Mouse (Mus musculus) heart, embryonic 14.5 days (tissue): ENCODE measurements around the gene Mad2l2. TPM values are rescaled to one million over a fixed set of nuclear protein-coding genes. Genes with fewer than 3 reads are reported as not detected.
A peak's percentile ranks its signal among the peaks of the same experiment; 100 is the strongest.

Experiments used
- ATAC-seq: fragments of 200-750 bp; cut with Nextera tagmentation; 2 replicates; pipeline ENCODE4 v1.8.0; 2017; ENCODE audit warnings: low read depth, moderate TSS enrichment; ENCODE audit not compliant: insufficient number of reproducible peaks, insufficient read depth, low FRiP score
- H3K27ac ChIP-seq, 2 experiments: fragments of 200-500 bp in 1 of 2; fragments of 300-500 bp in 1 of 2; sonication (generic) in 1 of 2; replicated peaks in 1 of 2; 2 replicates each; pipeline ENCODE4 v1.5.1; 2012 to 2014; ENCODE audit warnings: low read depth in 2 of 2, low read length in 2 of 2, control low read depth in 1 of 2, mild to moderate bottlenecking in 1 of 2, mixed read lengths in 1 of 2; ENCODE audit not compliant: control insufficient read depth in 1 of 2, insufficient read depth in 1 of 2
- H3K27me3 ChIP-seq: fragments of 300-500 bp; sonication (generic); 2 replicates; pipeline ENCODE4 v1.6.1; 2014; ENCODE audit warnings: mild to moderate bottlenecking, low read length, control low read depth; ENCODE audit not compliant: control insufficient read depth, insufficient read depth
- H3K36me3 ChIP-seq: fragments of 300-500 bp; sonication (generic); 2 replicates; pipeline ENCODE4 v1.6.1; 2014; ENCODE audit warnings: mild to moderate bottlenecking, control low read depth, low read length, mixed read lengths; ENCODE audit not compliant: control insufficient read depth, insufficient read depth
- H3K4me1 ChIP-seq, 2 experiments: fragments of 200-500 bp in 1 of 2; fragments of 300-500 bp in 1 of 2; sonication (generic) in 1 of 2; 2 replicates each; pipeline ENCODE4 v1.6.1; 2012 to 2014; ENCODE audit warnings: low read length in 2 of 2, control low read depth in 1 of 2, mixed read lengths in 1 of 2; ENCODE audit not compliant: control insufficient read depth in 2 of 2, insufficient read depth in 2 of 2
- H3K4me2 ChIP-seq: fragments of 300-500 bp; sonication (generic); 2 replicates; pipeline ENCODE4 v1.6.1; 2014; ENCODE audit warnings: mild to moderate bottlenecking, low read length
- H3K4me3 ChIP-seq, 2 experiments: fragments of 200-500 bp in 1 of 2; fragments of 300-500 bp in 1 of 2; sonication (generic) in 1 of 2; 2 replicates each; pipeline ENCODE4 v1.5.1; 2012 to 2014; ENCODE audit warnings: low read length in 2 of 2, mild to moderate bottlenecking in 2 of 2, control low read depth in 1 of 2, low read depth in 1 of 2, moderate library complexity in 1 of 2; ENCODE audit not compliant: control insufficient read depth in 1 of 2, insufficient read depth in 1 of 2
- H3K9ac ChIP-seq: fragments of 300-500 bp; sonication (generic); 2 replicates; pipeline ENCODE4 v1.6.1; 2014; ENCODE audit warnings: mild to moderate bottlenecking, low read length
- H3K9me3 ChIP-seq: fragments of 300-500 bp; sonication (generic); 2 replicates; pipeline ENCODE4 v1.6.1; 2016; ENCODE audit warnings: low read length, control low read depth; ENCODE audit not compliant: control insufficient read depth
- WGBS: fragments of 180-500 bp; shearing (Covaris S2); extraction: QIAGEN DNeasy Blood & Tissue Kit; methylation state at CpG from one replicate; pipeline ENCODE4 v1.1.7; 2014; 5-methylcytosine and 5-hydroxymethylcytosine counted together
- polyA plus RNA-seq: library from polyadenylated mRNA; unstranded; fragments of >200 nt; fragmentation: Nextera tagmentation; extraction: Ambion mirVana; gene quantifications from 2 replicates; pipeline ENCODE4 v1.2.1, GENCODE M21; 2014

The Mad2l2 gene
- polyA plus RNA-seq, 1 experiment from 2014 or later: 40.9 TPM

GRCm38 (mm10) chr4:148158436-148159348, 28.5 kb downstream of the Mad2l2 start:
- peaks cover 37% of the 10 kb centered on the region for H3K36me3 ChIP-seq
- peak overlapping the region; percentile 79 for H3K9ac ChIP-seq
- 29% methylated on average over 27 of the region's 27 CpGs for WGBS
- H3K4me2 ChIP-seq: peak overlapping the region; percentile 90
- peaks cover 7 to 9% of the 10 kb centered on the region in 2 experiments; a peak in 3 of 4 replicates for H3K4me1 ChIP-seq
- H3K27me3 ChIP-seq: peaks cover 42% of the 10 kb centered on the region
- no peak for ATAC-seq
- peak overlapping the region; percentile 63 to 79 for H3K4me3 ChIP-seq
- H3K9me3 ChIP-seq: no peaks in the 10 kb centered on the region
- peak overlapping the region; percentile 46 to 67 for H3K27ac ChIP-seq

- Histone ChIP-seq H3K4me3 (peak overlapping the region; percentile 63 to 79), H3K27me3 (peaks cover 52% of the 10 kb centered on the region), H3K27ac (peak overlapping the region; percentile 56 to 67; a peak in 3 of 4 replicates), H3K36me3 (peaks cover 30% of the 10 kb centered on the region), H3K9ac (peak overlapping the region; percentile 79), H3K9me3 (no peaks in the 10 kb centered on the region), H3K4me1 (peaks cover 9 to 14% of the 10 kb centered on the region in 2 experiments; a peak in 3 of 4 replicates), H3K4me2 (peak overlapping the region; percentile 90)
- peak; percentile 87 for ATAC-seq
- WGBS: under 1% methylated on average over 49 of the region's 55 CpGs
These were observed 29.6 kb downstream of the Mad2l2 start for GRCm38 (mm10) chr4:148159544-148160435.

GRCm38 (mm10) chr4:148160436-148161390, 30.5 kb downstream of the Mad2l2 start, which contains the start of the genes Fbxo44 and Fbxo2:
Gene Fbxo44, minus strand, starts transcription at chr4:148160482.
Gene Fbxo2, plus strand, starts transcription at chr4:148160621.
- H3K9ac ChIP-seq: peak within 1 kb of the TSS; percentile 79
- H3K4me1 ChIP-seq: peaks cover 9 to 14% of the 10 kb centered on the region in 2 experiments; a peak in 3 of 4 replicates
- H3K27me3 ChIP-seq: peaks cover 61% of the 10 kb centered on the region
- no peaks in the 10 kb centered on the region for H3K9me3 ChIP-seq
- peak; percentile 18 for ATAC-seq
- under 1% methylated on average over 42 of the region's 43 CpGs for WGBS
- peaks cover 22% of the 10 kb centered on the region for H3K36me3 ChIP-seq
- peak within 1 kb of the TSS; percentile 56 to 67; a peak in 3 of 4 replicates for H3K27ac ChIP-seq
- peak within 1 kb of the TSS; percentile 90 for H3K4me2 ChIP-seq
- peak within 1 kb of the TSS; percentile 63 to 79 for H3K4me3 ChIP-seq

GRCm38 (mm10) chr4:148164002-148164439, 33.8 kb downstream of the Mad2l2 start:
- Histone ChIP-seq H3K4me2 (peak overlapping the region; percentile 64), H3K27ac (no peak overlapping the region), H3K9me3 (no peaks in the 10 kb centered on the region), H3K4me3 (peak overlapping the region; percentile 34 to 37), H3K36me3 (no peaks in the 10 kb centered on the region), H3K4me1 (peaks cover 4 to 5% of the 10 kb centered on the region in 2 experiments; a peak in 2 of 4 replicates), H3K27me3 (peaks cover 73% of the 10 kb centered on the region), H3K9ac (peak overlapping the region; percentile 34; the same call in 1 of the 2 replicates)
- under 1% methylated on average over 28 of the region's 29 CpGs for WGBS
- ATAC-seq: 0 out of 2 replicates have a peak, but pooled peaks have one; percentile 11

- H3K27me3 ChIP-seq: peaks cover 75% of the 10 kb centered on the region
- no peak overlapping the region for H3K9ac ChIP-seq
- peak overlapping the region; percentile 64 for H3K4me2 ChIP-seq
- peaks cover 3 to 4% of the 10 kb centered on the region in 2 experiments; a peak in 2 of 4 replicates for H3K4me1 ChIP-seq
- ATAC-seq: no peak
- H3K4me3 ChIP-seq: peak overlapping the region; percentile 34 to 37
- WGBS: 5% methylated on average over 16 of the region's 16 CpGs
- no peak overlapping the region for H3K27ac ChIP-seq
- H3K9me3 ChIP-seq: no peaks in the 10 kb centered on the region
- H3K36me3 ChIP-seq: no peaks in the 10 kb centered on the region
These were observed 34.3 kb downstream of the Mad2l2 start for GRCm38 (mm10) chr4:148164461-148164860.

- Histone ChIP-seq H3K4me1 (peaks cover 3 to 4% of the 10 kb centered on the region in 2 experiments; a peak in 2 of 4 replicates), H3K36me3 (no peaks in the 10 kb centered on the region), H3K27ac (no peak overlapping the region), H3K4me2 (no peak overlapping the region), H3K9ac (no peak overlapping the region), H3K4me3 (no peak overlapping the region), H3K9me3 (no peaks in the 10 kb centered on the region), H3K27me3 (peaks cover 82% of the 10 kb centered on the region)
- no peak for ATAC-seq
- 13% methylated on average over 17 of the region's 17 CpGs for WGBS
These were observed 35.4 kb downstream of the Mad2l2 start for GRCm38 (mm10) chr4:148165551-148165950.
